Mouse (Mus musculus) Muller cell, postnatal 12 days (primary cell): ENCODE measurements at regions not wholly inside any gene's neighbourhood (a gene's known extent, or its start where the extent isn't known, plus 50 kb on each side); places are given as distances from the start of the nearest gene placed in this dataset.

Experiments
- DNase-seq: peaks from one replicate; pipeline ENCODE4 v3.0.0-alpha.2; 2015; ENCODE audit errors: inconsistent ontology term

DNA sequence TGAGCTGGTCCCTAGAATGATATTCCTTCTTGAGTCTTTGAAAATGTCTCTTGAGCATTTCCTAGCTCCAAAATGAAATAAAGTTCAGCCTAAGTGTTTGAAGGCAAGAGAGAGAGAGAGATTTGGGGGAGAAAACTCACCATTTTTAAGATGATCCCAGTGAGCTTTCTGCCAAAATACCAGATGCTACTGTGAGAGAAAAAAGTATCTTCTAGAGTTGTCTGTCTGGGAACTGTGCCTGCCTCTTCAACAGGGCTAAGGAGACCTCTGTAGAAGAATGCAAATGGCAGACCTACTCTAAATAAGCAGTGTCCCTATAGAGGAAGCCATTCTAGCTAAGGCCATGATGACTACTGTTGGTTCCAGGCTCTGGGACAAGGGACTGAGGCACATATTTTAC lies 285.6 kb upstream of the Prickle1 start:
- no peak for DNase-seq

DNA sequence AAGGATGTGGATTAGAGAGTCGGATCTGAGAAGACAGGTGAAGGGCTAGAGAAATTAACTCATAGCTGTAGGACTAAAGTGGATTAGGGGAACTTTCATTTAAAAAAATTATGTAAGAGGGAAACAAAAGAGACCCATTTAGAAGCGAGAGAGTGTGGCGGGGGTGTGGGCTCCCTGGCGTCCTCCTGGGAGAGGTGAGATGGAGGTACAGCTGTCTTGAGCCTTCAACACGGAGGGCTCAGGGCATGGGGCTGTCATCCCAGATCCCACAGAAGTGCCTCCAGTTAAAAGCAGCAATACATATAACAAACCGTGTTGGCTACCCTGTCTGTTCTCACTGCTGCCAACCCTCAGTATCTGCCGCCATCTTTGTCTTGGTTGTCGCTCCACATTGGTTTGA lies 284.6 kb upstream of the Prickle1 start:
- DNase-seq, result no peak

DNA sequence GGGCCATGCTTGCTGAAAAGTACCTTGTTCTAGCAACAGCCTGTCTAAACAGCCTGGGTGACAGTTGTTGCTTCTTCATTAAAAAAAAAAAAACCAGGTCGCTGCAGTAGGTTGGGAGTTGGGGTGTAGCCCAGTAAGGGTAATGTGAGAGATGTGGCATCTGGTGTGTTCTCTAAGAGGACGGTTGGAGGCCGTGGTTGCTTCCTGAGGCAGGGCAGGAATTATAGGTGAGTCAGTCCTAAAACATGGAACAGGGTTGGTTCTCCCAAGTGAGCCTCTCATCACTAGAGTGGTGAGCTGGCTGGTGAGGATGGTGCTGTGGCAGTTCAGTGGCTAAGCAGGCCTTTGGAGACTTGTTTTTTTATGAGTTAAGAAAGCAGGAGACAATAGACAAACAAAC lies 283.3 kb upstream of the Prickle1 start:
- no peak for DNase-seq

DNA sequence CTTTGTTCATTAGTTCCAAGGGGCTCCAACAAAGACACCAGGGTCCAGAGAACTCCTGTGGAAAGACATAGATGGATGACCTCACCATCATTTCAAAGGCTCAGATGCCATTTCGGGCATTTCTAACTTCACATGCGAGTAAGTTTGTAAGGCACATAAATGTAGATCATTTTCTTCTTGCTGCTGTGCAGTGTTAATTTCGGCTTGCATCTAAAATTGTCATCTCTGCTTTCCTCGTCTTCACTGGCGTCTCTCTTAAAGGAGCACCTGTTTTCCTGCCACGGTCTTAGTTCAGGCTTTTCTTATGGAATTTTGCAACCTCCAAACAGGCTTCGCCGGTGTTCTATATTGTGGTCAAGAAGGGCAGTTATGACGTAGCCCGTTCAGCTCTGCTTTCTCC lies 280.6 kb upstream of the Prickle1 start:
- DNase-seq, result no peak

DNA sequence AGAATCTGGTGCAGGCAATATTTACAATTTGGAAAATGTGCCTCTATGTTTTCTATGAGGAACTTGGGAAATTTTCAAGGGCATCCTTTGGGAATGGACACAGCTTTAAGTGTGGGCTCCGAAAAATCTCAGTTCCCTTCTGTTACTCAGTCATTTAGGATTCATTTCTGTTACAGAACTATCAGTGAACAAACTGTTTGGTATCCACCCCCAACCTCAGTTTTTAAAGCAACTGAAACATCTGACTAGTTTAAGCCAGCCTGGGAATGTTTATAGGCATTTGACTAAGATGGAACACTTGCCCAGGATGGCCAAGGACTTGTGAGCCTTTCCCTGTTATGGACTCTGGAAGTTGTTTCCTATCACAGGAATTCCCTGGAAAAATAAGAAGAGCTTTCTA lies 280.0 kb upstream of the Prickle1 start:
- DNase-seq, result no peak

DNA sequence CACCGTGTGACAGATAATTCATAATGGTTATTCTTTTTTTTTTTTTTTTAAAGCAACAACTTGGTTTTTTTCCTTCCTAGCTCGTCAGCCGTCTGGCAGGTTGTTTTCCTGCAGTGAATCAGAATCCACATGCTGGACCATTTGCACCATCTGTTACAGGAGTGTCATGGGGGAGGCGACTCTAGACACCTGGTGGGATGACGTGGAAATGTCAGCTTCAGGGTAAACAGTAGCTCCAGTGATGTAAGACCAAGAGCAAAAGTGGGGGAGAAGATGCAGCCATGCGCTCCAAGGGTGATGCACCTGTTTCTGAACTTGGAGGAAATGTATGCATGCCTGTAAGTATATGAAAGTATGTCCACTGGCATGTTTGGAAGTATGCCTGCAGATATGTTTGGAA lies 278.5 kb upstream of the Prickle1 start:
- DNase-seq, result no peak

DNA sequence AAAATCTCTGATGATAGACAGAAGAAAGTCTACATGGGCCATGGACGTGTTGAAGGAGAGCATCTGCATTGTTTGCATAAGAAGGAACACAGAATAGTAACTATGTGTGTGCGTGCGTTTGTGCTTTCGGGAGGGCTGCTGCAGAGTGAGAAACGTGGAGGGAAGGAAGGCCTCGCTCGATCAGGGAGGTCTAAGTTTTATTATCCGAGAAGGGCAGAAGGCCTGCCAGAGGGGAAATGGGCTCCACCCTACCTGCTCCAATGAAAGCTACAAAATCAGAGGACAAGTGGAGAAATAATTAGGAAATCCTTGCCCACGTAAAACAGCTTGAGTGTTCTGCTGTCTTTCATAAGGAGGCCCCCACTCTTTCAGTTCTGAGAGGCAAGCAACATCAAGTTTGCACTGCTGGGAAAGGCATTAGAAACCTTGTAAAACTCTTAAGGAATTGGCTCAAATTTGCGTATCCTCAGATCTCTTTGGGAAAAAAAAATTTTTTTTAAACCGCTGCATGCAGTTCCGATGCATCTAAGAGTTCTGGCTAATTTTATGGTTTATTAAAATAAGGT lies 261.7 kb upstream of the Prickle1 start:
- no peak for DNase-seq

DNA sequence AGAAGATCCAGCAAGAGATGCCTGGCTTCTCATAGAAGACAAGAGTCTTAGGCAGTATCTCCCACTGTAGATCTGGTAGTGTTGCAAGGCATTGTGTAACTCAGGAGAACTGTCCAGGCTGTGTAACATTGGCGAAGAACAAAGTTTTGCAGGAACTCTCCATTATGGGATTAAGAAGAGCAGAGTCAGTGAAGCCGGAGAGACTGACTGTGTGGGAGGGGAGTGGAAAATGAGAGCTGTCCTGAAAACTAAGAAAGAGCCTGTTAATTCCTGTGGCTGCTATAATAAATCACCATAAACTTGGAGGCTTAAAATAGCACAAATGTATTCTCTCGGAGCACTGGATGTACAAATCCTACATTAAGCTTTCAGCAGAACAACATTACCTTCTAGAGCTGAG lies 257.5 kb upstream of the Prickle1 start:
- no peak for DNase-seq

DNA sequence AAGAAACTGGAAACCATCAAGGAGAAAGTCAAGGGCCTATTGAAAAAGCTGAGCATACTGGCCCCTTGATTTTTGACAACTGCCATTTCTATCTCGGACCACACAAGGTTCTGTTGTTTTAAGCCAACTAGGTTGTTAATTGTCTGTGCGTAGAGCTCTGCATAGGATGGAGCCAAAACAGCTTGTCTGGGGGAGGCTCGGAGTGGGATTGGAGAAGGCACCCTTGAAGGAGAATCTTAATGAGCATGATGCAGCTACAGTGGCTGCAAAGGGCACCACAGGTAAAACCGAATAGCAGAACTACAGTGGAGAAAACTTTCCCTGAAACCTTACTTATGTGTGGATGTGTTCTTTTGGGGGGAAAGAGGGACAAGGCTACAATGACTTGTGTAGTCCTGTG lies 256.4 kb upstream of the Prickle1 start:
- DNase-seq, result no peak

DNA sequence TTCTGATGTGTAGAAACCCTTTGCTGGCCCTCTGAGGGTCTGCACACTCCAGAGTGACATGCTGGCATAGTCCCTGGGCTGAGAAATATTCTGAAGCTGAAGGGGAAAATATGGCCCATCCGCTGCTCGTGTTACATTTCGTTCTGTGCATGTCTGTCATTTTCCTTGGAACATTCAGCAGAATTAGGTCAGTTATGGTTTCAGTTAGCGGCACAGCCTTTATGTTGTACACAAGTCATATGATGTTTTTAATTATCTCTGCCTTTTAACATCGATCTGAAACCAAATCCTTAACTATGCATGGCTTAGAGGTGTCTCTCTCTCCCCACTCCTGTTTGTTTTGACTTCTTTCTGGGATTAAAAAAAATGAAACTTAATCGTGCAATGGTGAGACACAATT lies 254.7 kb upstream of the Prickle1 start:
- DNase-seq, result no peak

DNA sequence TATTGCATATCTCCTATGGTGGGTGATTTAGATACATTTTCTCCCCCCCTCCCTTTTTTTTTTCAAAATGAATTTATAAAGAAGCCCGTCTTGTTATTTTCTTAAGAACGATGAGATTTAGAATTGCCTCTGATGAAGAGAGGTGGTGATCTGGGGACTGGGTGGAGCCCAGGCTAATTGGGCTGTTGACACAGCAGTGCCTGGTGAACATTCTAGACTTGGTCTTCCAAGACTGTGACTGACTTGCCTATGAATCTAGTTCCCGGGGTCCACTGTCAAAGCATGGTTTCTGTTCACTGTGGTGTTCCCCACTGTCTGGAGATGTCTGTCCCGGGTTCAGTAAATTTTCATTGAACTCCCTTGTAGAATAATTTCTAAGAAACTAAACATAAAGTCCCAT lies 253.1 kb upstream of the Prickle1 start:
- no peak for DNase-seq

DNA sequence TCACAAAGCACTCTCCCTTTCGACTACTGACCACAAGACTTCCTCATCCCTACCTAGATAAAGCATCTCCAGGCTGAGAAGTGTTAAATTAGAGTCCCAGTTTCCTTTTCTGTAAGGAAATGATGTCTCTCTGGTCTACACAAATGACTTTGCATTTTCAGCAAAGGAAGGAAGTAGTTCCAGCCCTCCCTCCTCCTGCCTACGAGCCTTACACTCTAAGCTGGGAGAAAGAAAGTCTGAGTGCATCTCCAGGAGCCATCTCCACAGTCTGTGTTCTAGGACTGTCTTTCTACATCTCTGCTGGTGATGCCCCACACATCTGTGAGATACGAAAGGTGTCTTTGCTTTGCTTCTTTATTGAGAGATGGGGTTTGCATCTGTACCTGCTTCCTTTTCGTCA lies 251.1 kb upstream of the Prickle1 start:
- no peak for DNase-seq

DNA sequence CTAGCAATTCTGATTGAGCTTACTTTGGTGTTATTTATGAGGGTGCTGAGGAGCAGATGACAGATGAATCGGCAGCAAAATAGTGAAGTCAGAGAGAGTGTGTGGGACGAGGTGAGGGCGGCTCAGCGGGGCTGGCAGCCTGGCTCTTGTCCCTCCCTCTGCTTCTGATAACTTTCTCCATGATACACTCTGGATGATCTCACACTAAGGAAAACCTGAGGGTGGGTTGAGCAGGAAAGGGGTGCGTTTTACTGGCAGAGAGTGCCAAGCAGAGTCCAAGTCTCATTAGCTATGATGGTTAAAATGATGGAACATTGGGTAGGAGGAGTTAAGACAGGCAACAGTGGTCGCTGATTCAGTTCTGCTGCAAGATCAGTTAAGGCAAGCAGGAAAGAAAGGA lies 250.1 kb upstream of the Prickle1 start:
- no peak for DNase-seq

DNA sequence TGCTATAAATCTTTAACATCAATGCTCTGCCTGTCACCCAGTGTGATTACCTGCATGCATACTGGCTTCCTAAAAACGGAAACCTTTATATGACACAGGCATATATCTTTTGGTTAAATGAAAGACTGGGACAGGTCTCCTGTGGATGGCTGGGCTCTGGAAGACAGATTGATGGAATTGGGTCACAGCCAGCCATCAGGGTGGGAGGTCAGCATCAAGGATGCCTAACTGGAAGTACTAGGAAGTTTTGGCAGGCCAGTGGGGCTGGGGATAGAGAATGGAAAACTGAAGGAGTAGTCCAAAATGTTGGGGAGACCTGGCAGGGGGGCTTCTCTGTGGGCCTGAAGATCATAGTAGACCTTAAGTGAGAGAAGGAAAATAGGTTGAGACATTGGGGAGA lies 237.3 kb upstream of the Prickle1 start:
- DNase-seq, result no peak

DNA sequence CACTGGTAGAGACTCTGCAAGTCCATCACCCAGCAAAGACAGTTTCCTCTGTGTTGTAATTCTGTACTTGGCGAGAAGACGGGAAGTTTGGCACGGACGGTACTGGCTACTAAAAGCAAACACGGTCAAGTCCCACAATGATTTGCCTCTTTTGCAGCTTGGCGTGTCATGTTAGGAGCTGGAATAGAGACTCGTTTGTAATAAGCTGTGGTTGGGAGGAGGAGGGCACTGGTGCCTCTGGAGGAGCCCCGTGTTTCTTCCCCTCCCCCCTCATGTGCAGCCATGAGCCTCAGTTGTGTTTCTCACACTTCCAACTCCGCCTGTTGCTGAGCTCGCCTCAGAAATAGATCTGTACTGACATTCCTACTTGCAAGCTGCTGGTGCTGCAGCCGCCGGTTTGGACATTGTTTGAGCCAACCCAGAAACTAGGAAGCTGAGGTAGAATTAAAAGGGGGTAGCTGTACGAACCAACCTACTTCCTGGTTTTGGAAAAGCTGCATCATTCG lies 236.8 kb upstream of the Prickle1 start:
- DNase-seq, result peak; percentile 38

DNA sequence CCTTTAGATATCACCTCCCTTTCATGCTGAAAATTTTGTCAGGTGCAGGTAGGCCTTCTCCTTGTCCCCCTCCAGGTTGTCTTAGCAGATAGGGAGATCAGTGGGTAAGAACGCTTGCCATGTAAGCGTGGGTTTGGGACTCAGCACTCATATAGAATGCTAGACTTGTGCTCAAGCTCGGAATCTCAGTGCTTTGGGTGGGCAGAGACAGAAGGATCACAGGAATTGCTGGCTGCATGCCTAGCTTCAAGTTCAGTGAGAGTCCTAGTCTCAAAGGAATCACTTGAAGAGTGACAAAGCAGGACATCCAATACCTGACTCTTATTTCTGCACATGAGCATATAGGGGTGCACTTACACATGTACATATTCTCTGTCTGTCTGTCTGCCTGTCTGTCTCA lies 235.5 kb upstream of the Prickle1 start:
- DNase-seq, result no peak

DNA sequence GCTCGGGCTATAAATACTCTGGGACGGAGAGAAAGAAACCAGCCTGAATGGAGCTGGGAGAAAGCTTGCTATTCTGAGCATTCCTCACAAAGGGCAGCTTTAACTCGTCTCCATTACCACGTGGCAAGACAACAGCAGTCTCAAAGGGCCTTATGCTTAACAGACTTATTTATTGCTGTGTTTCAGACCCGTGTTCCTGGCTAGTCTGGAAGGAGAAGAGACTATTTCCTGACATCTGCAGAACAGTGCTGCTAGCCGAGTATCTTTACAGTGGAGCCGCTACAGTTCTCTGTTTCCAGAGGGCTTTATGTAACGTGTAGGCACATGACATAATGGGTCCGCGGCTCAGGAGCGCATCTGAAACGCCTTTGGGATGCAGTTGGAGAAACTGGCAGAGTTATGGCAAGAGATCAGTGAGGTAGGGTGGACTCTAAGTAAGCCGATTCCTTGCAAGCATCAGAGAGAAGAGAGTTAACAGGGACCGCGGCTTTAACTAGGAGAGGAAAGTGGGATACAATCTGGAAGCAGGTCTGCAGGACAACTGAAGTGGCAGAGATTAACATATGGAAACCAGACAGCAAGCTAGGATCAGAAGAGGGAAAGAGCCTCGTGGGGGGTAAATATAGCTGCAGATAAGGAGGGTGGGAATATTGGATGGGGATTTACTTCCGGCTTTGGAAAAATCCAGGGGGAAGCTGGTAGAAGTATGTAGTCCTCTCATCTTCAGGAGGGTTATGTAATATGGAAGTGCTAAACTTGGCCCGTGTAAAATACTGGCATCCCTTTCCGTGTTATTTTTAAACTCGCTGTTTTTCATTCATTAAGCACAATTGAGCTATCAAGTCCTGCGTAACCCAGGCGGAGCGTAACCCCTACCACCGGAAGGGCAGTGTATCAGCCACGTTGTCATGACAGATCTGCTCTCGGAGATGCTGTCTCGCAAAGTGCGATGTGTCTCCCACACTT lies 229.3 kb upstream of the Prickle1 start:
- no peak for DNase-seq

DNA sequence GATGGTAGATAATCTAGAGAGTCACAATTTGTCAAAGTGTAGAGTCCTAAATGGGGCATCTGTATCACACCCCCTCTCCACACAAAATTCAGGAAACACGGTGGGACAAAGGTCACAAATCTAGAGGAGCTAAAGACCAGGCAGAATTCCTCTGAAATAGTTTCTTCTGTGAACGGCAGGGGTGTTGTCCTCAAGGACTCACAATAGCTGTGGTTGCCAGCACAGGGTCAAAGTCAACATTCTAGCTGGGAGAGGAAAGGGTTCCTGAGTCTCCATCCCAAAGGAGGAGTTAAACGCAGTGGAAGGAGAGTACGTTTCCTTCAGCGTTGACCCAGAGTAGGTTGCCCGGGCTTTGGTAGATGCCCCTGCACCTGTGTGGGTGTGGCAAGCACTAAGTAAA lies 225.5 kb upstream of the Prickle1 start:
- no peak for DNase-seq

DNA sequence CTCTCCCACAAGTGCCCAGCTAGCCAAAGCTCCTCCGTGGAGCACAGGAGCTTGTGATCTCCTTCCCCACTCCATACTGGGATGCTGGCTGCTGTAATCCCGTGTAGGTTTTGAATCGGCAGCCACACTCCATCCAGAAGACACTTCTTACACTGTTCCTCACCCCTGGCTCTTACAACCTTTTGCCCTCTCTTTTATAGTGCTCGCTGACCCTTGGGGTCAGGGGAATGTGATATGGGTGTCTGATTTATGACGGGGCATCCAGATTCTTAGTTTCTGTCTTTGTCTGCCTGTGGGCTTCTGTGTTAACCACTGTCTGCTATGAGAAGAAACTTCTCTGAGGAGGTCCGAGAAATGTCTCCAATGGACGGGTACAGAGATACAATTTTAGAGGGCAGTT lies 216.3 kb upstream of the Prickle1 start:
- DNase-seq, result no peak

DNA sequence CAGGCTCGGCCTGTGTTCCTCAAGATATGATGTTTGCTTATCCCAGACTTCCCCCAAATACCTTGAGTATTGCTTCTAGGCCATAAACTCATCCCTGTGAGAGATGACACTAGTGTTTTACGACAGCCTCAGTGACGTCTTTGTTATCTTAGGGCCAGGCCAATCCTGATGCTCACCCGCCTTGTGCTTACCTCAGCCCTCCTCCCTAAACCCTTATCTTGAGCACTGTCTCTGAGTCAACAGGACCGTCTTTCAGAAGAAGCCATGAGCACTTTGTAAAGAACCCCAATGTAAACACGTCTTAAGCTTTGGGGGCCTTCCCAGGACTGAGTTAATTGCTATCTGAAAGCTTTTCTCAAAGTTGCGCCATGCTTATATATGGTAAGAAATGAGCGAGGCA lies 212.3 kb upstream of the Prickle1 start:
- DNase-seq, result no peak

DNA sequence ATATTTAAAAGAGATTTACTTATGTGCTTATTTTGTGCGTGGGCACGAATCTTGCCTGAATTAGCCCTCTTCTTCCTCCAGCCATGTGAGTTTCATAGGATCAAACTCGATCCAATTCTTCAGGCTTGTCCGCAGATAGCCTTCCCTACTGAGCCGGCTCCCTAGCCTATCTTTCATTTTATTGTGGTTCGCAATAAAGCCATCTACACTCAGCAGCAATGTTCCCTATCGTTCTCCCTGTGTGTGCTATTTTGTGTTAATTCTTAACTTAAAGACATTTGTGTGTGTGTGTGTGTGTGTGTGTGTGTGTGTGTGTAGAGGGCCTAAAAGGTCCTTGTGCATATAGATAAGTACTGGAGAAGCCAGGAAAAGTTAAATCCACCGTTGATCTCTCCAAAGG lies 211.8 kb upstream of the Prickle1 start:
- DNase-seq, result no peak

DNA sequence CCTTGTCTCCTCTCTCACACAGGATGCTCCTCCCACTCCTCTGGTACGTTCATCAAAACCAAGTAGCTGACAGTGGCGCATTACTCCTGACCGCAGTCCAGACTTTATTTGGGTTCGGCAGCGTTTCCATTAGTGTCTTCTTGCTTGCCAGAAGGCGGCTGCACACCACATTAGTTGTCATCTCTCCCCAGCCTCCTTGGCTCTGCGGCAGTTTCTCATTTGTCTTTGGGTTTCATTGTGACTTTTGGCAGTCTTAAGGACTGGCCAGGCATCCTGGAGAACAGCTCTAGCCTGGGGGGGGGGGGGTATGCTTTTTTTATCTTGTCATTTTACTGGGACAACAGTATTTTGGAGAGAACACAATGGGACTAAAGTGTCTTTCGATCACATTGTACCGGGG lies 209.0 kb upstream of the Prickle1 start:
- DNase-seq, result no peak

DNA sequence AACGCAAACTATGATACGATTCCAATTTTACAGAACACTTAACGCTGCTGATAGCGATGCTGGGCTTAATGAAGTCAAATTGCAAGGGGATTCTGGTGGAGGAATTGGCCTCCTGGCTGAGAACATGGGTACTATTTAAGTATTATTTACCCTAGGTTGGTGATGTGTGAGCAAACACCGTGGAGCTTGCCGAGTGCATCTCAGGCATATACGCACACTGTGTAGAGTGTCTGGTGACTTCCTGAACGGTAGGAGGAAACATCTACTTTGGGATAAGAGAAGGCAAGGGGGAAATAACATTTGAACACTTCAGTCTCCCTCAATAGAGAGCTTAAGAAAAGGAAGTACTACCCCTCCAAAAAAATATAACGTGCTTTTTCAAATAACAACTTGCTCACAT lies 194.8 kb upstream of the Prickle1 start:
- no peak for DNase-seq
